Mouse (Mus musculus): ENCODE results near the gene Ncl. TPM values are rescaled to one million over a fixed set of nuclear protein-coding genes. Genes with fewer than 3 reads are reported as not detected.
A peak's percentile ranks its signal among the peaks of the same experiment; 100 is the strongest.

The Ncl gene
- polyA plus RNA-seq, 1 experiment from 2014 or later: 342 TPM

- Histone ChIP-seq H3K4me2 (replicated peaks; ENCODE audit: low read depth, low read length) (no peak overlapping the region), H3K4me3 (ENCODE audit: low read depth, low read length) (no peak overlapping the region), H3K9me3 (ENCODE audit: control insufficient read depth, low read length) (no peaks in the 10 kb centered on the region), H3K4me1 (replicated peaks; ENCODE audit: control insufficient read depth, insufficient read depth, low read length) (no peaks in the 10 kb centered on the region), H3K36me3 (ENCODE audit: control insufficient read depth, insufficient read depth, low read length) (no peaks in the 10 kb centered on the region), H3K9ac (ENCODE audit: low read depth, low read length) (no peak overlapping the region), H3K27ac (ENCODE audit: low read depth, low read length) (no peak overlapping the region), H3K27me3 (ENCODE audit: control insufficient read depth, insufficient read depth, low read length) (no peaks in the 10 kb centered on the region)
- no peak for ATAC-seq (ENCODE audit: low FRiP score)
- DNase-seq (ENCODE audit: low spot score): no peak
- WGBS: 79% methylated on average over 8 of the region's 8 CpGs
These were observed 38.4 kb upstream of the Ncl start for GRCm38 (mm10) chr1:86397621-86398020.

DNA sequence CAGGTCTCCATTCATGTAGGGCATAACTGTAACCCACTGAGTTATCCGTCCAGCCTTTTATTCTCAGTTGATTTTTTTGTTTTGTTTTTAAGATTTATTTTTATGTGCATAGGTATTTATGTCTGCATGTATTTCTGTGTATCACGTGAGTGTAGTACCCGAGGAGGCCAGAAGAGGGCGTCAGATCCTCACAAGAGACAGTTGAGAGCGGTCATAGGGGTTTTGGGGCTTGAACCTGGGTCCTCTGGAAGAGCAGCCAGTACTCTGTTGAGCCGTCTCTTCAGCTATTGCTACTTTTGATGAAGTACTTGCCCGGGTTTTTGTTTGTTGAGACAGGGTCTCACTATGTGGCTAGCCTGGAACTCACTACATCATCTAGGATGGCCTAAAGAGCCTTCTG is 36.7 kb upstream of the Ncl start:
- WGBS: 71% methylated on average over 7 of the region's 7 CpGs
- no peaks in the 10 kb centered on the region for H3K27me3 ChIP-seq (ENCODE audit: control insufficient read depth, insufficient read depth, low read length)
- H3K4me2 ChIP-seq (replicated peaks; ENCODE audit: low read depth, low read length): no peak overlapping the region
- H3K4me1 ChIP-seq (replicated peaks; ENCODE audit: control insufficient read depth, insufficient read depth, low read length): no peaks in the 10 kb centered on the region
- H3K9me3 ChIP-seq (ENCODE audit: control insufficient read depth, low read length): no peaks in the 10 kb centered on the region
- H3K4me3 ChIP-seq (ENCODE audit: low read depth, low read length): no peak overlapping the region
- H3K27ac ChIP-seq (ENCODE audit: low read depth, low read length): no peak overlapping the region
- no peak overlapping the region for H3K9ac ChIP-seq (ENCODE audit: low read depth, low read length)
- no peaks in the 10 kb centered on the region for H3K36me3 ChIP-seq (ENCODE audit: control insufficient read depth, insufficient read depth, low read length)
- DNase-seq (ENCODE audit: low spot score) (no peak), ATAC-seq (ENCODE audit: low FRiP score) (no peak)

DNA sequence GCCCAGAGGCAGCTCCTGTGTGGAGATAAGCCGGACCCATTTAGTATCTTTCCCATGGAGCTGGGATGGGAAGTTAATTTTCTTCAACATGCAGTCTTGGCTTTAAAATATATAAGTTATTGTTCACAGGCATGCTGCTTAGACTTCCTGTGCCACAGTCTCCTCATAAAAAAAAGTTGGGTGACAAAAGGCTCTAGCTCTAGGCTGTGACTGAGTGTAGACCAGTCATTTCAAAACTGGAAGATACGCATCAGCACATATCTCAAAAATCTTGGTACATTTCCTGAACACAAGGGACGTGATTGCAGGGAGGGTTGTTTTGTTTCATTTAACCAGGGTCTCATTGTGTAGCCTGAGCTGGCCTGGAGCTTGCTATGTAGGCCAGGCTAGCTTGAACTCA is 35.0 kb upstream of the Ncl start:
- Histone ChIP-seq H3K4me3 (ENCODE audit: low read depth, low read length) (no peak overlapping the region), H3K4me1 (replicated peaks; ENCODE audit: control insufficient read depth, insufficient read depth, low read length) (no peaks in the 10 kb centered on the region), H3K27me3 (ENCODE audit: control insufficient read depth, insufficient read depth, low read length) (no peaks in the 10 kb centered on the region), H3K9me3 (ENCODE audit: control insufficient read depth, low read length) (no peaks in the 10 kb centered on the region), H3K9ac (ENCODE audit: low read depth, low read length) (no peak overlapping the region), H3K4me2 (replicated peaks; ENCODE audit: low read depth, low read length) (no peak overlapping the region), H3K36me3 (ENCODE audit: control insufficient read depth, insufficient read depth, low read length) (no peaks in the 10 kb centered on the region), H3K27ac (ENCODE audit: low read depth, low read length) (no peak overlapping the region)
- no peak for DNase-seq (ENCODE audit: low spot score)
- no peak for ATAC-seq (ENCODE audit: low FRiP score)
- WGBS: 89% methylated on average over 3 of the region's 3 CpGs

DNA sequence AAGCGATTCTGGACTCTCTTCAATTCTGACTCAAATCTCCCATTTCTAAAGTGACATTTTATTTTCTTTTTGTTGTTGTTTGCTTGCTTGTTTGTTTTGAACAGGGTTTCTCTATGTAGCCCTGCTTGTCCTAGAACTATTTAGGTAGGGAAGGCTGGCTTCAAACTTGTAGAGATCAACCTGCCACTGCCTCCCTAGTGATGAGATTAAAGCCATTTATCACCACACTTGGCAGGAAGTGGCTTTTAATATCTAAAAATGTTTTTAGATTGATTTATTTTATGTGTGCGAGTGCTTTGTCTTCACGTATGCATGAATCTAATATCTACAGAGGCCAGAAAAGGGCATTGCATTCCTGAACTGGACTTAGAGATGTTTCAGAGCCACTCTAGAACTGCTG is 34.0 kb upstream of the Ncl start:
- Histone ChIP-seq H3K4me2 (replicated peaks; ENCODE audit: low read depth, low read length) (no peak overlapping the region), H3K27me3 (ENCODE audit: control insufficient read depth, insufficient read depth, low read length) (no peaks in the 10 kb centered on the region), H3K4me1 (replicated peaks; ENCODE audit: control insufficient read depth, insufficient read depth, low read length) (no peaks in the 10 kb centered on the region), H3K36me3 (ENCODE audit: control insufficient read depth, insufficient read depth, low read length) (no peaks in the 10 kb centered on the region), H3K9ac (ENCODE audit: low read depth, low read length) (no peak overlapping the region), H3K27ac (ENCODE audit: low read depth, low read length) (no peak overlapping the region), H3K4me3 (ENCODE audit: low read depth, low read length) (no peak overlapping the region), H3K9me3 (ENCODE audit: control insufficient read depth, low read length) (no peaks in the 10 kb centered on the region)
- ATAC-seq (ENCODE audit: low FRiP score) (no peak), DNase-seq (ENCODE audit: low spot score) (no peak)
- WGBS: 95% methylated on average over 3 of the region's 3 CpGs

DNA sequence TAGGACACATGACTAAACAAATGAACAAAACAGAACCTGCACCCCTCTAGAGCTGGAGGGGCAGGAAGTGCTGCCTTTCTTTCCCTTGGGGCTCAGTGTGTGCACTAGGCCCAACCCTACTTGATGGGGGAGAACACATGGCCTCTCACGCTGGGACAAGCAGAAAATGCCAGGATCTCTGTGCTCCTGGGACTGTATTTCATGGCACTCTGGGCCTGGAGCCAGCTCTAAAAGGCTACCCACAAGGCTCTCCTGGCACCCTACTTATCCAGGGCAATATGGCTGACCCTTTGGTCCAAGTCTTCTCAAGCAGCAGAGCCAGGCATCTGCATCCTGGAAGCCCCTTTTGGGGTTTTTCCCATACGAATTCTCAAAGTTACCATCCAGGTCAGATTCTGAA is 32.2 kb upstream of the Ncl start:
- H3K4me3 ChIP-seq (ENCODE audit: low read depth, low read length): no peak overlapping the region
- ATAC-seq (ENCODE audit: low FRiP score): no peak
- WGBS: 65% methylated on average over 2 of the region's 2 CpGs
- H3K27ac ChIP-seq (ENCODE audit: low read depth, low read length): no peak overlapping the region
- DNase-seq (ENCODE audit: low spot score): no peak
- no peaks in the 10 kb centered on the region for H3K27me3 ChIP-seq (ENCODE audit: control insufficient read depth, insufficient read depth, low read length)
- no peaks in the 10 kb centered on the region for H3K4me1 ChIP-seq (replicated peaks; ENCODE audit: control insufficient read depth, insufficient read depth, low read length)
- no peaks in the 10 kb centered on the region for H3K9me3 ChIP-seq (ENCODE audit: control insufficient read depth, low read length)
- H3K9ac ChIP-seq (ENCODE audit: low read depth, low read length): no peak overlapping the region
- no peak overlapping the region for H3K4me2 ChIP-seq (replicated peaks; ENCODE audit: low read depth, low read length)
- no peaks in the 10 kb centered on the region for H3K36me3 ChIP-seq (ENCODE audit: control insufficient read depth, insufficient read depth, low read length)

GRCm38 (mm10) chr1:86389230-86389629 is 30.0 kb upstream of the Ncl start:
- ATAC-seq (ENCODE audit: low FRiP score): peak; percentile 53; the same call in 1 of the 2 replicates

GRCm38 (mm10) chr1:86381027-86381426 is 21.8 kb upstream of the Ncl start:
- H3K4me3 ChIP-seq (ENCODE audit: low read depth, low read length): no peak overlapping the region
- H3K9me3 ChIP-seq (ENCODE audit: control insufficient read depth, low read length): no peaks in the 10 kb centered on the region
- H3K27me3 ChIP-seq (ENCODE audit: control insufficient read depth, insufficient read depth, low read length): no peaks in the 10 kb centered on the region
- no peak for ATAC-seq (ENCODE audit: low FRiP score)
- no peak overlapping the region for H3K27ac ChIP-seq (ENCODE audit: low read depth, low read length)
- H3K4me1 ChIP-seq (replicated peaks; ENCODE audit: control insufficient read depth, insufficient read depth, low read length): no peaks in the 10 kb centered on the region
- no peaks in the 10 kb centered on the region for H3K36me3 ChIP-seq (ENCODE audit: control insufficient read depth, insufficient read depth, low read length)
- WGBS: 33% methylated on average over 13 of the region's 13 CpGs
- no peak overlapping the region for H3K9ac ChIP-seq (ENCODE audit: low read depth, low read length)
- peak; percentile 64 for DNase-seq (ENCODE audit: low spot score)
- H3K4me2 ChIP-seq (replicated peaks; ENCODE audit: low read depth, low read length): no peak overlapping the region

More at GRCm38 (mm10) chr1:86389230-86389629, 30.0 kb upstream of the Ncl start:
- H3K36me3 ChIP-seq (ENCODE audit: control insufficient read depth, insufficient read depth, low read length): no peaks in the 10 kb centered on the region
- H3K9ac ChIP-seq (ENCODE audit: low read depth, low read length): no peak overlapping the region
- DNase-seq (ENCODE audit: low spot score): peak; percentile 87
- no peak overlapping the region for H3K4me2 ChIP-seq (replicated peaks; ENCODE audit: low read depth, low read length)
- no peak overlapping the region for H3K4me3 ChIP-seq (ENCODE audit: low read depth, low read length)
- H3K27me3 ChIP-seq (ENCODE audit: control insufficient read depth, insufficient read depth, low read length): no peaks in the 10 kb centered on the region
- WGBS: 3% methylated on average over 11 of the region's 11 CpGs
- H3K9me3 ChIP-seq (ENCODE audit: control insufficient read depth, low read length): no peaks in the 10 kb centered on the region
- H3K4me1 ChIP-seq (replicated peaks; ENCODE audit: control insufficient read depth, insufficient read depth, low read length): no peaks in the 10 kb centered on the region
- no peak overlapping the region for H3K27ac ChIP-seq (ENCODE audit: low read depth, low read length)

DNA sequence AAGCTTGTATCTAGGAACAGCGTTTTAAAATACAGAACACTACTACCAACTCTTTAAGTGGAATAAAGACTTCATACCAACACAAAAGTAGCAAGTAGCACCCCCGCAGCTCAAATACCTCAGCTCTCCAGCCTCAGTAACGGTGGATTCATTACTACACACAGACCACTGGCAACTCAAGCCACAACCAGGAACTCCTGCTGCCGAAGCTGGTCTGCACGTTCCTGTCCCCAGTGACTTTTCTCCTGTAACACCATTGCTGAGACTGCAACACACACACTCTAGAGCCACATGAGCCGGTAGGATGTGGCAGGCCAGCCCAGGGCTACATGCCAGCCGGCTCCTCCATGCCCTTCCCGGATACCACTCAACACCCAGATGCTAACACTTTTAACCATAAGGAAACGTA is 20.0 kb upstream of the Ncl start:
- Histone ChIP-seq H3K27me3 (ENCODE audit: control insufficient read depth, insufficient read depth, low read length) (no peaks in the 10 kb centered on the region), H3K4me2 (replicated peaks; ENCODE audit: low read depth, low read length) (no peak overlapping the region), H3K4me3 (ENCODE audit: low read depth, low read length) (no peak overlapping the region), H3K36me3 (ENCODE audit: control insufficient read depth, insufficient read depth, low read length) (no peaks in the 10 kb centered on the region), H3K27ac (ENCODE audit: low read depth, low read length) (no peak overlapping the region), H3K4me1 (replicated peaks; ENCODE audit: control insufficient read depth, insufficient read depth, low read length) (no peaks in the 10 kb centered on the region), H3K9ac (ENCODE audit: low read depth, low read length) (no peak overlapping the region; the same call in 1 of the 2 replicates), H3K9me3 (ENCODE audit: control insufficient read depth, low read length) (no peaks in the 10 kb centered on the region)
- WGBS: 73% methylated on average over 9 of the region's 9 CpGs
- DNase-seq (ENCODE audit: low spot score): no peak
- no peak for ATAC-seq (ENCODE audit: low FRiP score)

- 78% methylated on average over 5 of the region's 6 CpGs for WGBS
- Histone ChIP-seq H3K27me3 (ENCODE audit: control insufficient read depth, insufficient read depth, low read length) (no peaks in the 10 kb centered on the region), H3K36me3 (ENCODE audit: control insufficient read depth, insufficient read depth, low read length) (no peaks in the 10 kb centered on the region), H3K4me1 (replicated peaks; ENCODE audit: control insufficient read depth, insufficient read depth, low read length) (no peaks in the 10 kb centered on the region), H3K9ac (ENCODE audit: low read depth, low read length) (no peak overlapping the region), H3K4me3 (ENCODE audit: low read depth, low read length) (no peak overlapping the region), H3K9me3 (ENCODE audit: control insufficient read depth, low read length) (no peaks in the 10 kb centered on the region), H3K4me2 (replicated peaks; ENCODE audit: low read depth, low read length) (no peak overlapping the region), H3K27ac (ENCODE audit: low read depth, low read length) (no peak overlapping the region)
- ATAC-seq (ENCODE audit: low FRiP score): no peak
- no peak for DNase-seq (ENCODE audit: low spot score)
These were observed 19.5 kb upstream of the Ncl start for GRCm38 (mm10) chr1:86378662-86379061.
